Mouse (Mus musculus): ENCODE data around the gene Rilp.

Rilp gene

DNA sequence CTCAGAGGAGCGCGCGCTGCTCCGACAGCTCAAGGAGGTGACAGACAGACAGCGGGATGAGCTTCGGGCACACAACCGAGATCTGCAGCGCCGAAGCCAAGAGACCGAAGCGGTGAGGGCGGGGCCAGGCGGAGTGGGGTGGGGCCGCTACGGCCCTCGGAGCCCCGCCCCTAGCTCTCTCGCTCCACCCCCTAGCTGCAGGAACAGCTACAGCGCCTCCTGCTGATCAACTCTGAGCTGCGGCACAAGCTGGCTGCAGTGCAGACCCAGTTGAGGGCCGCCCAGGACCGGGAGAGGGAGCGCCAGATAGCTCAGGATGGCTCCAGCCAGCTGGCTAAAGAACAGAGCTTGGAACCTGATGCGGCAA is 716 bp downstream of the Rilp start:
- Histone ChIP-seq H3K27me3 (ENCODE audit: insufficient read depth, low read length) (peaks cover 36% of the 10 kb centered on the region), H3K4me1 (replicated peaks; ENCODE audit: low read depth, low read length) (peaks cover 54% of the 10 kb centered on the region), H3K9me3 (ENCODE audit: low read length) (no peaks in the 10 kb centered on the region), H3K4me3 (replicated peaks; ENCODE audit: low read length) (peak overlapping the region; percentile 86), H3K36me3 (ENCODE audit: insufficient read depth, low read length) (peaks cover 46% of the 10 kb centered on the region)
- TF ChIP-seq POU5F1 (IDR thresholded peaks at IDR 0.05; ENCODE audit: borderline replicate concordance, low read length) = no peak
- TF ChIP-seq CTCF (conservative IDR thresholded peaks at IDR 0.05; ENCODE audit: low read length) = peak; percentile 73
- no peak for TF ChIP-seq NANOG (IDR thresholded peaks at IDR 0.05; ENCODE audit: borderline replicate concordance, low read length)

DNA sequence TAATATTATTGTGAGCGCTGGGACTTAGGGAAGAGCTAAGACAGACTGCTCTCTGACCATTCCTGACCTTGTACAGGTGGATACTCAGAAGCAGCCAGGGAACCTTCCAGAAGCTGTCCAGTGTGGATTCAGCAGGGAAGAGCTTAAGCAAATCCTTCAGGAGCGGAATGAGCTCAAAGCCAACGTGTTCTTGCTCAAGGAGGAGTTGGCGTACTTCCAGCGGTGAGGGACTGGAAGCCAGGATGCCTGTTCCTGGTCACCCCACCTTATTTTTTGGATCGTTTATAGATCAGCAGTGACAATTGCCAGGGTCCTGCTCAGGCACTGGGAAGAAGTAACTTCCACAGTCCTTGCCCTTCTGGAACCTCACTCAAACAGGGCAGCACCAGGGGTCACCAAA is 1.3 kb downstream of the Rilp start:
- Histone ChIP-seq H3K4me1 (replicated peaks; ENCODE audit: low read depth, low read length) (peaks cover 54% of the 10 kb centered on the region), H3K27me3 (ENCODE audit: insufficient read depth, low read length) (peaks cover 36% of the 10 kb centered on the region), H3K9me3 (ENCODE audit: low read length) (no peaks in the 10 kb centered on the region), H3K36me3 (ENCODE audit: insufficient read depth, low read length) (peaks cover 40% of the 10 kb centered on the region), H3K4me3 (replicated peaks; ENCODE audit: low read length) (no peak overlapping the region)
- no peak for TF ChIP-seq CTCF (conservative IDR thresholded peaks at IDR 0.05; ENCODE audit: low read length)
- TF ChIP-seq NANOG (IDR thresholded peaks at IDR 0.05; ENCODE audit: borderline replicate concordance, low read length) = no peak

DNA sequence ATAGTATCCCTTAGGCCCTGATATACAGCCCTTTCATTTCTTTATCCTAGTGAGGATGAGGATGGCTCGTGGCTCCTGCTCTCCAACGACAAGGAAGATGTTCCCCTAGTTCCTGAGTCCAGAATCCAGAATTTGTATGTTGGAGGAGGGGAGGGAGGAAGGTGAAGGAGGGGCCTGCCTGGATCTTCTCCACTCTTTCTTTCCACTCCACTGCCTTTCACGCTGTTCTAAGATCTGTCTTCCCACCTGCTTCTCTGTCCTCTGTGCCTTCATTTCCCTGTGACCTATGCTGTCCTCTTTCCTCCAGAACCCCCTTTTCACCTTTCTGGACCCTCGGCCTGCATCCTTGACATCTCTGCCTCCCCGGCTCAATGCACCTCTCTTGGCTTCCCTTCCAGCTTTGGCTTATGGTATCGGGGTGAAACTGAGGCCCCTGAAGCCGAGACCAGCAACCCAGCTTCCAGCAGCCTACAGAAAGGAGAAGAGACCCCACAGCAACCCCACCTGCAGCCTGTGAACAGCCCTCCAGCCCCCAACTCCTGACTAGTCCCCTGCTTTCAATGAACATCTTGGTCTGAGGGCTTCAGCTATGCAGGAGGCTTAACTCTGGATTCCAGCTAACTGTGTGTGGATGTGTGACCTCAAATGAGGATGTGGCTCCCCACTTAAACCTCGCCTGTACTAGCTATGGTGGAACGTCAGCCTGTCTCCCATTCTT is 2.6 kb downstream of the Rilp start:
- Histone ChIP-seq H3K9me3 (ENCODE audit: low read length) (no peaks in the 10 kb centered on the region), H3K27me3 (ENCODE audit: insufficient read depth, low read length) (peaks cover 36% of the 10 kb centered on the region), H3K4me1 (replicated peaks; ENCODE audit: low read depth, low read length) (peaks cover 54% of the 10 kb centered on the region), H3K36me3 (ENCODE audit: insufficient read depth, low read length) (peaks cover 28% of the 10 kb centered on the region), H3K4me3 (replicated peaks; ENCODE audit: low read length) (no peak overlapping the region)
- TF ChIP-seq CTCF (conservative IDR thresholded peaks at IDR 0.05; ENCODE audit: low read length) (no peak), NANOG (IDR thresholded peaks at IDR 0.05; ENCODE audit: borderline replicate concordance, low read length) (no peak), POU5F1 (IDR thresholded peaks at IDR 0.05; ENCODE audit: borderline replicate concordance, low read length) (no peak)

- H3K4me3 ChIP-seq (replicated peaks; ENCODE audit: low read length) = peak within 1 kb of the TSS; percentile 41
- TF ChIP-seq POU5F1 (IDR thresholded peaks at IDR 0.05; ENCODE audit: borderline replicate concordance, low read length) = no peak
- TF ChIP-seq CTCF (conservative IDR thresholded peaks at IDR 0.05; ENCODE audit: low read length) = no peak
- no peak for TF ChIP-seq NANOG (IDR thresholded peaks at IDR 0.05; ENCODE audit: borderline replicate concordance, low read length)
- H3K36me3 ChIP-seq (ENCODE audit: insufficient read depth, low read length) = peaks cover 19% of the 10 kb centered on the region
- no peaks in the 10 kb centered on the region for H3K9me3 ChIP-seq (ENCODE audit: low read length)
- peaks cover 36% of the 10 kb centered on the region for H3K27me3 ChIP-seq (ENCODE audit: insufficient read depth, low read length)
- peaks cover 51% of the 10 kb centered on the region for H3K4me1 ChIP-seq (replicated peaks; ENCODE audit: low read depth, low read length)
Observed at GRCm38 (mm10) chr11:75513336-75513735, 3.4 kb downstream of the Rilp start, which contains the start of gene Scarf1. Gene Scarf1, plus strand, starts transcription at chr11:75513540.

DNA sequence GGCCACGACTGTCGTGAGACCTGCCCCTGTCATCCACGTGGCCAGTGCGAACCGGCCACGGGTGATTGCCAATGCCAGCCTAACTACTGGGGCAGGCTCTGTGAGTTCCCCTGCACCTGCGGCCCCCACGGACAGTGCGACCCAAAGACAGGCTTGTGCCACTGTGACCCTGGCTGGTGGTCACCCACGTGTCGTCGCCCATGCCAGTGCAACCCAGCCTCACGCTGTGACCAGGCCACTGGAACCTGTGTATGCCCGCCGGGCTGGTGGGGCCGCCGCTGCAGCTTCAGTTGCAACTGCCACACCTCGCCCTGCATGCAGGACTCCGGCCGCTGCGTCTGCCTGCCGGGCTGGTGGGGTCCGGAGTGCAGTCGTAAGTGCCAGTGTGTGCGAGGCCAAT is 5.3 kb downstream of the Rilp start:
- TF ChIP-seq NANOG (IDR thresholded peaks at IDR 0.05; ENCODE audit: borderline replicate concordance, low read length) = no peak
- TF ChIP-seq CTCF (conservative IDR thresholded peaks at IDR 0.05; ENCODE audit: low read length) = no peak
- TF ChIP-seq POU5F1 (IDR thresholded peaks at IDR 0.05; ENCODE audit: borderline replicate concordance, low read length) = no peak
- Histone ChIP-seq H3K27me3 (ENCODE audit: insufficient read depth, low read length) (peaks cover 36% of the 10 kb centered on the region), H3K9me3 (ENCODE audit: low read length) (no peaks in the 10 kb centered on the region), H3K4me3 (replicated peaks; ENCODE audit: low read length) (peak overlapping the region; percentile 69), H3K4me1 (replicated peaks; ENCODE audit: low read depth, low read length) (peaks cover 42% of the 10 kb centered on the region), H3K36me3 (ENCODE audit: insufficient read depth, low read length) (0 out of 2 replicates have a peak, but pooled peaks cover 3% of the 10 kb centered on the region)

DNA sequence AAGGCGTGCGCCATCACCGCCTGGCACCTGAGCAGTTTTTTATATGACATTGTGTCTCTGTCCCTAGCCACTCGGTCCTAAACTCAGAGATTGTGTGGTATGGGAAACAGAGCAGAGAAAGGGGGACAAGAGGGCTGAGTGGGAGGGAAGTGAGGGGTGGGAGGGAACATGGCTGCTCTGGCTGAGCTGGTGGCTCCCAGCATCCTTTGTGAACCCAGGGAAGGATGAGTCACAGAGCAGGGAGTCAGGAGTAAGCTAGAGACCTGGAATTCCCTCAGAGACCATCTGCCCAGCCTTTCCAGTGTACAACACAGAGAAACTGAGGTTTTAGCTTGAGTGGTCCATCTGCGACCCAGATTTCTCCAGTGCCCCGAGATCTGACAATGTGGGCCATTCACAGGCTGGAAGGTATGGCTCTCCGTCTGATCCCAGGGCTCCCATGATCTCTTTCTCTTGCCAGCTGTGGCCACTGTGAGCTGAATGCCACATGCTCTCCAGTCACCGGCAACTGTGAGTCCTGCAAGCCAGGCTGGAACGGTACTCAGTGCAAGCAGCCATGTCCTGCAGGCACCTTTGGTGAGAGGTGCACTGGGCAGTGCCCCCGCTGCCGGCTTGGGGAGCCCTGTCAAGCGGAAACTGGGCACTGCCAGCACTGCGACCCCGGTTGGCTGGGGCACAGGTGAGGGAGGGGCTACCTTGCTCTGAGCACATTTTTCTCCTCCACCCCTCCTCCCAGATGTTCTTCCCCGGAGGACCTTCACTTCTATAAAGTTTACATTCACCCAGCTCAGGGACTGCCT is 10.1 kb downstream of the Rilp start:
- Histone ChIP-seq H3K9me3 (ENCODE audit: low read length) (no peaks in the 10 kb centered on the region), H3K27me3 (ENCODE audit: insufficient read depth, low read length) (peaks cover 10% of the 10 kb centered on the region), H3K4me1 (replicated peaks; ENCODE audit: low read depth, low read length) (peaks cover 20% of the 10 kb centered on the region), H3K4me3 (replicated peaks; ENCODE audit: low read length) (peak overlapping the region; percentile 64), H3K36me3 (ENCODE audit: insufficient read depth, low read length) (no peaks in the 10 kb centered on the region)
- TF ChIP-seq CTCF (conservative IDR thresholded peaks at IDR 0.05; ENCODE audit: low read length) (no peak), NANOG (IDR thresholded peaks at IDR 0.05; ENCODE audit: borderline replicate concordance, low read length) (no peak), POU5F1 (IDR thresholded peaks at IDR 0.05; ENCODE audit: borderline replicate concordance, low read length) (no peak)

DNA sequence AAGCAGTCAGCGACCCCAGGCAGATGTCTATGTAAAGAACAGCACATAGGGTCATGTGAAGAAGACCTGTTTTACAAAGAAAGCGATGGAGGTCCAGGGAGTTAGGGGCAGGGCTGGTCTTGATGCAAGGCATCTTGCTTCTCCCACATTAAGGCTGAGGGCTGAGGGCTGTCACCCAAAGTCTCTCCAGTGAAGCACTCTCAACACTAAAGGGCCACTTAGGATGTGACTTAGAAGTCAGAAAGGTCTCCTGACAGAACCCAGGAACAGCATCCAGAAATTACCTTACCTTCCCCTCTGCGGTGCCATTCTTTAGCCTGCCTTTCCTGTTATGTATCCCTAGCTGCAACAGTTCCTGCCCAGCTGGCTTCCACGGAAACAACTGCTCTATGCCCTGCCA is 11.7 kb downstream of the Rilp start:
- H3K36me3 ChIP-seq (ENCODE audit: insufficient read depth, low read length) = no peaks in the 10 kb centered on the region

DNA sequence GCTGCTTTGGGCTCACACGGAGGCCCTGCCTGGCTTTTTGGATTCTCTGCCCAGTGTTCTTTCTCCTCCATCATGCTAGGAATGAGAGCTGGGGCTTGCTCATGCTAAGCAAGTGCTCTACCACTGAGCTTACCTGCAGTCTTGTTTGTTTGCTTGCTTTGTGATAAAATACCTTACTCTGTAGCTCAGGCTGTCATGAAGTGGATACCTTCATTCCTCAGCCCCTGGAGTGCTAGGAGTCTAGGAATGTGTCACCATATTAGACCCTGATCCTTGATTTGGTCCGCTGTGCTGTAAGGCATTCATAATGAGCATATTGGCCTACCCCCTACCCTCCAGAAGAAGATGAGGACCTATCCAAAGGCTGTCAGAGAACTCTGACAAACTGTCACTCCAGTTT is 12.9 kb downstream of the Rilp start:
- TF ChIP-seq CTCF (conservative IDR thresholded peaks at IDR 0.05; ENCODE audit: low read length) = no peak
- no peak for TF ChIP-seq NANOG (IDR thresholded peaks at IDR 0.05; ENCODE audit: borderline replicate concordance, low read length)
- no peak for TF ChIP-seq POU5F1 (IDR thresholded peaks at IDR 0.05; ENCODE audit: borderline replicate concordance, low read length)
- Histone ChIP-seq H3K36me3 (ENCODE audit: insufficient read depth, low read length) (no peaks in the 10 kb centered on the region), H3K4me1 (replicated peaks; ENCODE audit: low read depth, low read length) (peaks cover 20% of the 10 kb centered on the region), H3K4me3 (replicated peaks; ENCODE audit: low read length) (no peak overlapping the region), H3K9me3 (ENCODE audit: low read length) (no peaks in the 10 kb centered on the region), H3K27me3 (ENCODE audit: insufficient read depth, low read length) (peaks cover 20% of the 10 kb centered on the region; the same call in 1 of the 2 replicates)

More for the DNA sequence above, 11.7 kb downstream of the Rilp start:
- Histone ChIP-seq H3K9me3 (ENCODE audit: low read length) (no peaks in the 10 kb centered on the region), H3K4me3 (replicated peaks; ENCODE audit: low read length) (no peak overlapping the region), H3K27me3 (ENCODE audit: insufficient read depth, low read length) (peaks cover 15% of the 10 kb centered on the region; the same call in 1 of the 2 replicates), H3K4me1 (replicated peaks; ENCODE audit: low read depth, low read length) (peaks cover 20% of the 10 kb centered on the region)
- TF ChIP-seq POU5F1 (IDR thresholded peaks at IDR 0.05; ENCODE audit: borderline replicate concordance, low read length) (no peak), CTCF (conservative IDR thresholded peaks at IDR 0.05; ENCODE audit: low read length) (no peak), NANOG (IDR thresholded peaks at IDR 0.05; ENCODE audit: borderline replicate concordance, low read length) (no peak)

Data from E14TG2a.4 (cell line).